In genomic region chr2:136983959-136984358, GRCm38 (mm10) we compare ENCODE assay signal across 18 mouse cellular contexts.
DNase-seq lines count a peak whose midpoint lies in the region; ATAC-seq and TF ChIP-seq lines count a peak whose summit lies in the region.
"Had no signal": no experiment of that assay in that cellular context is flagged by ENCODE, and none has a peak within 500 bp of the region (broad histone marks: within the 10 kb centered on the region; RNA-seq: fewer than 3 reads in every experiment).

No protein-coding gene starts in this region.

- intact Hi-C loops in gastrocnemius, adult 2 months (cut with DNase I) = loop anchor here (2.0 kb wide), 1 partner anchor 69 kb away; no protein-coding TSS in a partner anchor

- no peaks in the 10 kb centered on the region for H3K9me3 ChIP-seq in liver, embryonic 12.5 days (replicated peaks)
- H3K9me3 ChIP-seq in E14TG2a.4 (ENCODE audit: low read length) = no peaks in the 10 kb centered on the region
- H3K9me3 ChIP-seq: embryonic facial prominence, embryonic 15.5 days; forebrain, embryonic 12.5 days; heart, embryonic 15.5 days; hindbrain, embryonic 13.5 days; lung, embryonic 15.5 days; neural tube, embryonic 15.5 days had no signal

- H3K4me3 ChIP-seq in gastrocnemius, adult 2 months = no peak overlapping the region
- no peak overlapping the region for H3K4me3 ChIP-seq in liver, adult 2 months (ENCODE audit: insufficient read depth, low read depth, low read length)
- H3K4me3 ChIP-seq in liver, embryonic 12.5 days = no peak overlapping the region
- no peak overlapping the region for H3K4me3 ChIP-seq in E14TG2a.4 (replicated peaks; ENCODE audit: low read length)
- H3K4me3 ChIP-seq in cortical plate, adult 2 months (ENCODE audit: insufficient read depth, low read length) = no peak overlapping the region
- H3K4me3 ChIP-seq in cerebellum, adult 2 months (replicated peaks; ENCODE audit: insufficient read depth, low read depth, low read length) = no peak overlapping the region
- H3K4me3 ChIP-seq: embryonic facial prominence, embryonic 15.5 days; forebrain, embryonic 12.5 days; heart, embryonic 15.5 days; hindbrain, embryonic 13.5 days; lung, embryonic 15.5 days; neural tube, embryonic 15.5 days had no signal

- ATAC-seq in liver, embryonic 12.5 days = no peak

- no peak overlapping the region for H3K4me2 ChIP-seq in liver, embryonic 12.5 days
- H3K4me2 ChIP-seq: embryonic facial prominence, embryonic 15.5 days; forebrain, embryonic 12.5 days; heart, embryonic 15.5 days; hindbrain, embryonic 13.5 days; lung, embryonic 15.5 days; neural tube, embryonic 15.5 days had no signal

- no peaks in the 10 kb centered on the region for H3K27me3 ChIP-seq in liver, adult 2 months (ENCODE audit: control insufficient read depth, insufficient read depth, low read length)
- no peaks in the 10 kb centered on the region for H3K27me3 ChIP-seq in liver, embryonic 12.5 days (replicated peaks)
- H3K27me3 ChIP-seq in E14TG2a.4 (ENCODE audit: insufficient read depth, low read length) = no peaks in the 10 kb centered on the region
- no peaks in the 10 kb centered on the region for H3K27me3 ChIP-seq in cerebellum, adult 2 months (ENCODE audit: control insufficient read depth, insufficient read depth, low read length)
- H3K27me3 ChIP-seq: embryonic facial prominence, embryonic 15.5 days; heart, embryonic 15.5 days; hindbrain, embryonic 13.5 days; lung, embryonic 15.5 days; neural tube, embryonic 15.5 days had no signal

- TF ChIP-seq POLR2A in liver, adult 2 months (IDR thresholded peaks at IDR 0.05; ENCODE audit: extremely low read depth, insufficient read depth, low read length) = no peak
- no peak for TF ChIP-seq POLR2A in cortical plate, adult 2 months (IDR thresholded peaks at IDR 0.05; ENCODE audit: extremely low read depth, insufficient read depth, low read length)
- TF ChIP-seq POLR2A in cerebellum, adult 2 months (IDR thresholded peaks at IDR 0.05; ENCODE audit: borderline replicate concordance, insufficient read depth, low read length) = no peak

- H3K4me1 ChIP-seq in liver, adult 2 months (ENCODE audit: control insufficient read depth, insufficient read depth, low read length) = peaks cover 9% of the 10 kb centered on the region
- peaks cover 9% of the 10 kb centered on the region; the same call in 1 of the 2 replicates for H3K4me1 ChIP-seq in liver, embryonic 12.5 days
- no peaks in the 10 kb centered on the region for H3K4me1 ChIP-seq in E14TG2a.4 (replicated peaks; ENCODE audit: low read depth, low read length)
- no peaks in the 10 kb centered on the region for H3K4me1 ChIP-seq in cortical plate, adult 2 months (ENCODE audit: control insufficient read depth, insufficient read depth, low read length)
- no peaks in the 10 kb centered on the region for H3K4me1 ChIP-seq in cerebellum, adult 2 months (ENCODE audit: control insufficient read depth, insufficient read depth, low read length)

- H3K36me3 ChIP-seq in liver, adult 2 months (ENCODE audit: control insufficient read depth, insufficient read depth, low read length) = no peaks in the 10 kb centered on the region
- no peaks in the 10 kb centered on the region for H3K36me3 ChIP-seq in liver, embryonic 12.5 days
- H3K36me3 ChIP-seq in E14TG2a.4 (ENCODE audit: insufficient read depth, low read length) = no peaks in the 10 kb centered on the region
- H3K36me3 ChIP-seq: embryonic facial prominence, embryonic 15.5 days; forebrain, embryonic 12.5 days; heart, embryonic 15.5 days; hindbrain, embryonic 13.5 days; lung, embryonic 15.5 days; neural tube, embryonic 15.5 days had no signal

- peak; percentile 64 for TF ChIP-seq CTCF in gastrocnemius, adult 2 months (IDR thresholded peaks at IDR 0.05)
- peak; percentile 43 for TF ChIP-seq CTCF in liver, adult 2 months (IDR thresholded peaks at IDR 0.05; ENCODE audit: low read depth, low read length)
- TF ChIP-seq CTCF in E14TG2a.4 (conservative IDR thresholded peaks at IDR 0.05; ENCODE audit: low read length) = 0 out of 2 replicates have a peak, but pooled peaks have one; percentile 7
- peak; percentile 18; the same call in 1 of the 2 replicates for TF ChIP-seq CTCF in cortical plate, adult 2 months (IDR thresholded peaks at IDR 0.05; ENCODE audit: extremely low read depth, insufficient read depth, low read length)
- no peak for TF ChIP-seq CTCF in cerebellum, adult 2 months (IDR thresholded peaks at IDR 0.05; ENCODE audit: borderline replicate concordance, insufficient read depth, low read depth, low read length)

- 83% methylated on average over 2 of the region's 2 CpGs for WGBS in liver, adult 2 months
- WGBS in liver, embryonic 12.5 days (ENCODE audit: insufficient replicate concordance) = 69% methylated on average over 2 of the region's 2 CpGs
- 91% methylated on average over 2 of the region's 2 CpGs for WGBS in cerebellum, adult 2 months

- no peaks in the 10 kb centered on the region for H3K79me2 ChIP-seq in liver, adult 2 months (ENCODE audit: control insufficient read depth, insufficient read depth, low read length)

- H3K9ac ChIP-seq in liver, adult 2 months (ENCODE audit: low read depth, low read length) = no peak overlapping the region
- H3K9ac ChIP-seq in liver, embryonic 12.5 days = no peak overlapping the region
- H3K9ac ChIP-seq: embryonic facial prominence, embryonic 15.5 days; forebrain, embryonic 12.5 days; heart, embryonic 15.5 days; hindbrain, embryonic 13.5 days; lung, embryonic 15.5 days; neural tube, embryonic 15.5 days had no signal

- H3K27ac ChIP-seq in gastrocnemius, adult 2 months = no peak overlapping the region
- H3K27ac ChIP-seq in liver, adult 2 months (replicated peaks; ENCODE audit: insufficient read depth, low read depth, low read length) = no peak overlapping the region
- H3K27ac ChIP-seq in liver, embryonic 12.5 days = no peak overlapping the region
- no peak overlapping the region for H3K27ac ChIP-seq in cortical plate, adult 2 months (ENCODE audit: insufficient read depth, low read length)
- H3K27ac ChIP-seq in cerebellum, adult 2 months (ENCODE audit: insufficient read depth, low read length) = no peak overlapping the region
- H3K27ac ChIP-seq: embryonic facial prominence, embryonic 15.5 days; forebrain, embryonic 12.5 days; heart, embryonic 15.5 days; hindbrain, embryonic 13.5 days; lung, embryonic 15.5 days; neural tube, embryonic 15.5 days had no signal

- DNase-seq in gastrocnemius, adult 2 months = peak; percentile 27
- no peak for DNase-seq in gastrocnemius, postnatal 4 days (ENCODE audit: low spot score in 2 of 2)
- DNase-seq in liver, adult 2 months (ENCODE audit: extremely low read depth, low read depth, low spot score) = no peak
- DNase-seq in cerebellum, adult 2 months = no peak
- no peak for DNase-seq in thymus, postnatal 25 days
- DNase-seq: adrenal gland, postnatal 25 days; kidney, adult 11 months; kidney, postnatal 4 days; retina, postnatal 1 day had no signal
